Mouse (Mus musculus): ENCODE results near the gene Plxna4. TPM values are rescaled to one million over a fixed set of nuclear protein-coding genes. Genes with fewer than 3 reads are reported as not detected.

Plxna4 gene
- 1.6 and 1.7 TPM in 2 replicates for polyA plus RNA-seq (2011; ENCODE audit: insufficient read length, low read depth, missing spikeins)

DNA sequence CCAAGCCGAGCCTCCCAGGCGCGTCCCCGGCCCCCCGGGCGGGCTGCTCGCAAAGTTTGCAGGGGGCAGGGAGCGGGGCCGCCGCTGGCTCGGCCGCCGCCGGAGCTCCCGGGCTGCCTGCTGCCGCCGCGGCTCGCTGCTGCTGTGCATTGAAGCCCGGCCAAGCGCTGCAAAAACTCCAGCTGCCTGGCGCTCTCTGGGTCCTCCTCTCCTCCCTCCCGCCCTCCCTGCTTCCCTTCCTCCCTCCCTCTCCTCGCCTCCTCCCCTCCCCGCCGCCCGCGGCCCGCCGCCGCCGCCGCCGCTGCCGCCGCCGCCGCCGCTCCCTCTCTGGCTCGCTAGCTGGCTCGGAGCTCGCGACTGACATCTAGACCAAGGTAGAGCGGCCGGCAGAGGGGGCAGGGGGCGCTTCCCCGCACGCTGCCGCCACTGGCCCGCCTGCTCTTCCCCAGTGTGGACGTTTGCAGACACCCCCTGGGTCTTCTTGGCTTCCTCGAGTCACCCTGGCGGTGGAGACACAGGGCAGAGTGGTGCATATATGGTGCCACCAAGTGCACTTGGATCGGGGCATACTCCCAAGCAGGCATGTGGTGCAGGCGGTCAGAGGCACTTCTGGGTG, at the start of gene Plxna4:
Plxna4 (minus strand) TSS at position 137 of the 616 bp plus-strand sequence.
- H3K4me1 ChIP-seq (ENCODE audit: control insufficient read depth, insufficient read depth, low read length), result no peaks in the 10 kb centered on the region
- no peak for TF ChIP-seq CTCF (IDR thresholded peaks at IDR 0.05; ENCODE audit: borderline replicate concordance, insufficient read depth, low read length)
- no peak for TF ChIP-seq POLR2A (IDR thresholded peaks at IDR 0.05; ENCODE audit: low read depth, low read length)
- peak within 1 kb of the TSS; percentile 62 for H3K4me3 ChIP-seq (ENCODE audit: insufficient read depth, low read length)
- no peak within 1 kb of the TSS for H3K27ac ChIP-seq (ENCODE audit: insufficient read depth, low read length)

DNA sequence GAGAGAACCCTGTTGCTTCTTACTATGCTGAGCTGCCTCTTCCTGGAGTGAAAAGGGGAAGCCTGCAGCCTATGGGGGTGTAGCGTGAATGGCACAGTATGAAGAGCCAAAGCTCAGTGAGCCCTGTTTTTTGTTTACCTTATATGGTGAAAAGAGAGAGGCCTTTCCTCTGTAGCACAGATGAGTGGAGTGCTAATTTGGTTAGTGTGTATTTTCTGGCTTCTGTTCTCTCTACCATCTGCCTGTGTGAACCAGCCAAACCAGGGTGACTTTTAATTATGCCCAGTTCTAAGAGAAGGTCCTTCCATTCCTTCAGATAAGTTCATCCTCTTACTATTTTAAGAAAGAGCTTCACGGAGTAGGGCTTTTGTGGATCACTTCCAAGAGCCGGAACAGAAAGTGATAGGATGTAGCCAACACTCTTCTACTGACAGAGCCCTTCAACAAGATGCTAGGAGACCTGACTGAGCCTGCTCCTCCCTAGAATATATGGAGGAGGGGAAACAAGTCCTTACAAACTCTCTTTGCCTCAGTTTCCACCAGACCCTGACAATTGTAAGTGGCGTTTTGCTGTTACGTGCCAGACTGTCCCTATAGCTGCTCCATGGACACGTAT, 49.7 kb upstream of the Plxna4 start:
- no peak overlapping the region for H3K4me3 ChIP-seq (ENCODE audit: insufficient read depth, low read length)
- TF ChIP-seq CTCF (IDR thresholded peaks at IDR 0.05; ENCODE audit: borderline replicate concordance, insufficient read depth, low read length), result no peak
- TF ChIP-seq POLR2A (IDR thresholded peaks at IDR 0.05; ENCODE audit: low read depth, low read length), result no peak
- no peaks in the 10 kb centered on the region for H3K4me1 ChIP-seq (ENCODE audit: control insufficient read depth, insufficient read depth, low read length)
- H3K27ac ChIP-seq (ENCODE audit: insufficient read depth, low read length), result no peak overlapping the region

DNA sequence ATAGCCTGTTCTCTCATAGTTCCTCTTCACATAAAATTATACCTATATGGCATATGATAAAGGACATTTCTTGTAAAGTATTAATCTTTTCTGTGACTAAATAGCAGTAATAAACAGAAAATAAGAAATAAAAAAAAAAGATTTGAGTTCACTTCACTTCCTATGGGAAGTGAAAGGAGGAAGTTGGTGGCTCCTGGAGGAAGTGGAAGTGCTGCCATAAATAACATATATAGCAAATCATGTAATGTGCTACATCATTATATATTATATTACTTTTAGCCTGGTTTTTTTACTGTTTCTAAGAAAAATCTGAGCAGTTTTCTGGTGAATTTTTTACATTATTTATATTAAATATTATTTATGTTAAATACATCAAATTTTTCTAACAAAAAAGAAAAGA, 22.7 kb upstream of the Plxna4 start:
- Histone ChIP-seq H3K4me3 (ENCODE audit: insufficient read depth, low read length) (no peak overlapping the region), H3K27ac (ENCODE audit: insufficient read depth, low read length) (no peak overlapping the region), H3K4me1 (ENCODE audit: control insufficient read depth, insufficient read depth, low read length) (no peaks in the 10 kb centered on the region)
- no peak for TF ChIP-seq POLR2A (IDR thresholded peaks at IDR 0.05; ENCODE audit: low read depth, low read length)
- TF ChIP-seq CTCF (IDR thresholded peaks at IDR 0.05; ENCODE audit: borderline replicate concordance, insufficient read depth, low read length), result no peak

DNA sequence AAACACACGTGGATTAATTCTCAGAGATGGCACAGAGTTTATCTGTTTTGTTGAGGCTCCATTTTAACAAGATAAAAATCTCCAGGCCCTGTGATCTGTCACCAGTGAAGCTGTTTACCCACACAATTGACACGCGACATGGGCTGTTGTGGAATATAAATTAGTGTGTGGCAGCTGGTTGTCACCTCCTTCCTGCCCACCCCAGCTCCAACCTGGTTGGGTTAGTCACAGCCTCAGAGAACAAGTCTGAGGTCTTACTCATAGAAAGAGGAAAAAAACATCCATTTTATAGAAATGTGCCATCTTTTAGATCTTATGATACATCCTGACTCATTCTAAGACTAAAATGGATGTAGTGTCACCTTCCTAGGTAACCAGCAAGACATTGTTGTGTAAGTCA, 18.8 kb upstream of the Plxna4 start:
- H3K4me3 ChIP-seq (ENCODE audit: insufficient read depth, low read length), result no peak overlapping the region
- TF ChIP-seq CTCF (IDR thresholded peaks at IDR 0.05; ENCODE audit: borderline replicate concordance, insufficient read depth, low read length), result no peak
- no peak overlapping the region for H3K27ac ChIP-seq (ENCODE audit: insufficient read depth, low read length)
- no peaks in the 10 kb centered on the region for H3K4me1 ChIP-seq (ENCODE audit: control insufficient read depth, insufficient read depth, low read length)

DNA sequence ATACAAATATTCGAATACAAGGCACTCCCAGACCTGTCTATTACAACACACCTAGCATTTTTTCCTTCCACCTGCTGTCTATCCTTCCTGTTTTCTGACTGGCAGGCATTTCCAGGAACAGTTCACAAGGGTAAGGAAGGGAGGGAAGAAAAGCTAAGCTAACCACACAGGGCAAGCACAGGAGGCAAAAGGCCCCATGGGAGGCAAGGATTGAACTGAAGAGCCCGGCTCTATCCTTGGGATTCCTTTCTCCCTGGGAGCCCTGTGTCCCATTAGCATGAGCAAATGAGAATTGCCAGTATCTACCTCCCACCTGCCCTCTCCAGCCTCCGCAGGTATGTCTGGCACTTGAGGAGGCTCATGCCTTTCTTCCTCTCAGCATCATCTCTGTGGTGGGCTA, 17.6 kb upstream of the Plxna4 start:
- Histone ChIP-seq H3K27ac (ENCODE audit: insufficient read depth, low read length) (no peak overlapping the region), H3K4me3 (ENCODE audit: insufficient read depth, low read length) (no peak overlapping the region), H3K4me1 (ENCODE audit: control insufficient read depth, insufficient read depth, low read length) (no peaks in the 10 kb centered on the region)
- TF ChIP-seq CTCF (IDR thresholded peaks at IDR 0.05; ENCODE audit: borderline replicate concordance, insufficient read depth, low read length) (no peak), POLR2A (IDR thresholded peaks at IDR 0.05; ENCODE audit: low read depth, low read length) (no peak)

DNA sequence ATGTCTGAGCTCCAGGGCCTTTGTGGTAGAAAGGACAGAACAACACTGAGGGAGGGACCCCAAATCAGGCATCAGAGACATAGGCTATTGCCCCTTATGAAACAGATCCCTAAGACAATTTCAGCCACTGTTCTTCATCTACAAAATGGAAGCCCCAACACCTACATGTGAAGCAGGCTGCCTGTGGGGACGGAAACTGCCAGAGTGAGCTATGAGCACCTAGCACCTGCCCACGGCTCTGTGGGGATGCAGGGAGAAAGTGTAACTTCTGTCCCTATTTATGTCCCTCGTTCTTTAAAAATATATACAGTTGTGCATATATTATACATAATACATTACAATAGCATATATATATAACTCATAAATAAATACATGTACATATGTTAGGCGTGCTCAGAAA, 16.9 kb upstream of the Plxna4 start:
- no peak overlapping the region for H3K27ac ChIP-seq (ENCODE audit: insufficient read depth, low read length)
- H3K4me1 ChIP-seq (ENCODE audit: control insufficient read depth, insufficient read depth, low read length), result no peaks in the 10 kb centered on the region
- H3K4me3 ChIP-seq (ENCODE audit: insufficient read depth, low read length), result no peak overlapping the region
- TF ChIP-seq CTCF (IDR thresholded peaks at IDR 0.05; ENCODE audit: borderline replicate concordance, insufficient read depth, low read length), result no peak
- TF ChIP-seq POLR2A (IDR thresholded peaks at IDR 0.05; ENCODE audit: low read depth, low read length), result no peak

DNA sequence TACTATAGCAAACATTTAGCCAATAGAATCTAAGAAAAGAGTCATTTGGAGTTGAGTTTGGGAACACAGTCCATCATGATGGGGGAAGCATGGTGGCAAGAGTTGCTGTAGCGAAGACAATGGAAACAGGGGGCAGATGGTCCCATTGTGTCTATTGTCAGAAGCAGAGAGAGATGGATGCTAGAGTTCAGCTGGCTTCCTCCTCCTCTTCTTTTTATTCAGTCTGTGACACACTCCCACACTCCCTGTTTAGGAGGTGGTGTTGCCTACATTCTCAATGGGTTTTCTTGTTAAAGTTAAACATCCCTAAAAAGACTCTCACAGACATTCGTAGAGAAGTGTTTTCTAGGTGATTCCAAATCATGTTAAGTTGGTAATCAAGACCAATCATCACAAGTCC, 14.1 kb upstream of the Plxna4 start:
- H3K4me3 ChIP-seq (ENCODE audit: insufficient read depth, low read length), result no peak overlapping the region
- TF ChIP-seq POLR2A (IDR thresholded peaks at IDR 0.05; ENCODE audit: low read depth, low read length) (no peak), CTCF (IDR thresholded peaks at IDR 0.05; ENCODE audit: borderline replicate concordance, insufficient read depth, low read length) (no peak)
- no peak overlapping the region for H3K27ac ChIP-seq (ENCODE audit: insufficient read depth, low read length)
- no peaks in the 10 kb centered on the region for H3K4me1 ChIP-seq (ENCODE audit: control insufficient read depth, insufficient read depth, low read length)

DNA sequence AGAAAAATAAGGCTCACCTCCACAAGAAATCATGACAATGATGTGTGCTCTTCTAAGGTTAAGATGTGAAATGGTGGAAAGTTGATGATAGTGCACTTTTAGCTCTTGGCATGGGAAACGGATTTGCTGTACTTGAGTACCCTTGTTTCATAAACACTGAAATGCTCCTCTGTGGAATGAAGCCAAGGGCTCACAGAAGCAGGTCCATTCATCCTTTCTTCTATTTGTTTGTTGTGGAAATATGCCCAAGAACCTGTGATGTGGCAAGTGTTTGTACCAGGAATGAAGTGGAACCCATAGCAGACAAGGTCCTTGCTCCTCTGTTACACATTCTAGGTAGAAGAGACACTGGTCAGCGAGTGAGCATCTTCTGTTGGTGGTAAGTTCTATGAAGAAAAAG, 13.3 kb upstream of the Plxna4 start:
- no peak overlapping the region for H3K4me3 ChIP-seq (ENCODE audit: insufficient read depth, low read length)
- H3K27ac ChIP-seq (ENCODE audit: insufficient read depth, low read length), result no peak overlapping the region
- TF ChIP-seq POLR2A (IDR thresholded peaks at IDR 0.05; ENCODE audit: low read depth, low read length) (no peak), CTCF (IDR thresholded peaks at IDR 0.05; ENCODE audit: borderline replicate concordance, insufficient read depth, low read length) (no peak)
- H3K4me1 ChIP-seq (ENCODE audit: control insufficient read depth, insufficient read depth, low read length), result no peaks in the 10 kb centered on the region

DNA sequence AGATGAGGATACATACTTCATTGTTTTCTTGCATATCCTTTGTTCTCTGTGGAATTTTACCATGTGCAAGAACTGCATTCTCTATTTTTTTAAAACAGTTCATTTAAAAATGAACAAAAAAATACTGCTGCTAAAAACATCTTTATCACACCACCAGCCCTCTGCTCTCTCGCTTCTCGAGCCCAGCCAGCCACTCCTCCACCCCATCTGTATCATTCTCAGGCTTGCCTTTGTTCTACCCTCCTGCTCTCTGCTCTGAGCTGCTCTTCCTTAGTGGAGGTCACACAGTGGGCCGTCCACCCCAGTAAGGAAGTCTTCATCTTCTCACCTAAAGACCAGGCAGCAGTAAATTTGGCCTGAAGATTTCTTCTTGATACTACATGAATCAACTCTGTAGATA, 7.6 kb upstream of the Plxna4 start:
- Histone ChIP-seq H3K27ac (ENCODE audit: insufficient read depth, low read length) (no peak overlapping the region), H3K4me3 (ENCODE audit: insufficient read depth, low read length) (no peak overlapping the region), H3K4me1 (ENCODE audit: control insufficient read depth, insufficient read depth, low read length) (no peaks in the 10 kb centered on the region)
- TF ChIP-seq POLR2A (IDR thresholded peaks at IDR 0.05; ENCODE audit: low read depth, low read length) (no peak), CTCF (IDR thresholded peaks at IDR 0.05; ENCODE audit: borderline replicate concordance, insufficient read depth, low read length) (no peak)

DNA sequence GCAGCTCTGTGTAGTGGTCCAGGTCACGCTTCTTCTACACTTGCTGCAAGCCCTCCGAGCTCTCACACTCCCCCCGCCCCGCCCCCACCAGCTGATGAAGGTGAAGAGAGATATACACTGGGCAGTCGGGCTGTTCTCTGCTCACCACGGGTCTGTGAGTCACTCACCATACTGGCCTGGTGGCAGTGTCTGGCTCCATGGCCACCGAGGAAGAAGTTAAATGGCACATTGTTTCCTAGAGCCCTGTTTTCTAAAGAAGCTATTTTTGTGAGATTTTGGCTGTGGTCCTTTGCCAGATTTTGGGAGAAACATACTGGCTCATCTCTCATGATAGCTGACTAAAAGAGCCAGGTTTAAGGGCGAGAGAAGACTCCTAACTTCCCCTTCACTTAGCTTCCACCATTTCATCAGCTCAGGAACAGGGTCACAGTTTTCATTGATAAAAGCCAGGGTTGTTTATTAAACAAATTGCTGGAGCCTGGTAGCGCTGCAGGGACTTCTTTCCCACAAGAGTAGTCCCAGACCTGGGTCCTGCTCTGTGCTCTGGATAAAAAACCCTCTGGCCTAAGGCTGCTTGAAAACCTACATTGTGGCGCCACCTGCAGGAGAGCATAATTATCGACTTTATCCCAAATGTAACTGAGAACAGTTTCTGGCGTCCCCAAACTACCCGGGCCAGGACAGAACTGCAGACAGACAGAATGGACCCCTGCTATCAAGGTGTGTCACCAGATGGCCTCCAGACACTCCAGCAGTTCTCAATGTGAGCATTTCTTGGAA, 3.2 kb upstream of the Plxna4 start:
- H3K4me1 ChIP-seq (ENCODE audit: control insufficient read depth, insufficient read depth, low read length), result no peaks in the 10 kb centered on the region
- TF ChIP-seq CTCF (IDR thresholded peaks at IDR 0.05; ENCODE audit: borderline replicate concordance, insufficient read depth, low read length), result peak; percentile 31; the same call in 1 of the 2 replicates
- TF ChIP-seq POLR2A (IDR thresholded peaks at IDR 0.05; ENCODE audit: low read depth, low read length), result no peak

More for the DNA sequence above, 3.2 kb upstream of the Plxna4 start:
- H3K4me3 ChIP-seq (ENCODE audit: insufficient read depth, low read length), result no peak overlapping the region
- H3K27ac ChIP-seq (ENCODE audit: insufficient read depth, low read length), result no peak overlapping the region
